23 mouse cellular contexts compared by ENCODE assay signal in genomic region chr6:5264793-5265192, GRCm38 (mm10).
"Had no signal": no experiment of that assay in that cellular context is flagged by ENCODE, and none has a peak within 500 bp of the region (broad histone marks: within the 10 kb centered on the region; RNA-seq: fewer than 3 reads in every experiment).

No protein-coding gene starts in this region.

- DNase-seq: gastrocnemius, postnatal 14 days; gastrocnemius, postnatal 36 days; heart, adult 18-20 months; heart, postnatal 10 days; heart, postnatal 4 days; kidney, adult 18-20 months; kidney, adult 8-10 months; kidney, postnatal 10 days; kidney, postnatal 25 days; layer of hippocampus, postnatal 36 days; left cerebral cortex, postnatal 4 days had no signal

- H3K27ac ChIP-seq: heart, embryonic 10.5 days; hindbrain, embryonic 10.5 days; hindbrain, embryonic 12.5 days; hindbrain, embryonic 14.5 days; intestine, embryonic 15.5 days; layer of hippocampus, adult 2 months; limb, embryonic 13.5 days; limb, embryonic 15.5 days had no signal

- H3K4me1 ChIP-seq: heart, embryonic 10.5 days; heart, embryonic 12.5 days; hindbrain, embryonic 10.5 days; hindbrain, embryonic 12.5 days; intestine, embryonic 15.5 days; limb, embryonic 13.5 days; limb, embryonic 15.5 days had no signal

- H3K4me3 ChIP-seq: heart, embryonic 10.5 days; heart, embryonic 12.5 days; hindbrain, embryonic 10.5 days; hindbrain, embryonic 12.5 days; intestine, embryonic 15.5 days; layer of hippocampus, adult 2 months; limb, embryonic 13.5 days; limb, embryonic 15.5 days had no signal

- H3K4me2 ChIP-seq: heart, embryonic 12.5 days; hindbrain, embryonic 12.5 days; hindbrain, embryonic 14.5 days; intestine, embryonic 15.5 days; limb, embryonic 13.5 days; limb, embryonic 15.5 days had no signal

- ATAC-seq: hindbrain, embryonic 16.5 days; inflammation-experienced regulatory T-cells, adult 6 months; intestine, embryonic 15.5 days; intestine, postnatal 0 days had no signal

- H3K36me3 ChIP-seq: hindbrain, embryonic 12.5 days had no signal

- H3K27me3 ChIP-seq: heart, embryonic 12.5 days; hindbrain, embryonic 12.5 days; intestine, embryonic 15.5 days; limb, embryonic 13.5 days; limb, embryonic 15.5 days had no signal

- H3K9me3 ChIP-seq: heart, embryonic 10.5 days; heart, embryonic 12.5 days; hindbrain, embryonic 10.5 days; hindbrain, embryonic 12.5 days; intestine, embryonic 15.5 days; limb, embryonic 13.5 days; limb, embryonic 15.5 days had no signal

- H3K9ac ChIP-seq: heart, embryonic 12.5 days; hindbrain, embryonic 12.5 days; hindbrain, embryonic 14.5 days; intestine, embryonic 15.5 days; limb, embryonic 13.5 days; limb, embryonic 15.5 days had no signal
